8 mouse cellular contexts compared by ENCODE assay signal in the genomic region with DNA sequence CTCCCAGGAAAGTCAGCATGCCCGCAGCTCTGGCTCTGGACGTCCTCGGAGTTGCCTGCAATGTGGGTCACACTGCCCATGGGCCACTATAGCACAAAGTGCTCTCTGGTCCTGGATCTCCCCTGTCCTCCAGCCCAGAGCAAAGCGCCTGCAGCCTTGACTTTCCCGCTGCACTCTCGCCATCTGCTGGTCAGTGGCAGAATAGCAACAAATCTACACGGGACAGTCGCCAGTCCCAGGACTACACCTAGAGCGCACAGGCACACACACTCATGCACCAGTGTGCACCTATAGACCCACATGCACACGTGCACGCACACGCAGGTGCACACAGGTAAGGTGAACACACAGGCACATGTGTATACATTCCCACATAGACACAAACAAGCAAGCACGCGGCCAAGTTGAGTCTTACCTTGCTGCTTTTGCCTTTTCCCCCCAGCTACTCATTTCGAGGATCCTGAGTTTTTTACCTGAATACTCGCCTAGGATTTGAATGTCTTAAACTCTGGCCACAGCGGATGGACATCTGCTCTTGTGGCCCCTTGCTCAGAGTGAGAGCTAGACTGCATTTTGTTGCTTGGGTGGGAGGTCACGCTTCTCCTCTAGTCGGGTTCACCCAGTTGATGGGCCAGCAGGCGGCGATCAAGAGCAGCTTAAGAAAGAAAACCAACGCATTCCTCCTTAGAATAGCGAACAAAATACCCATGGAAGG. TPM values are rescaled to one million over a fixed set of nuclear protein-coding genes. Genes with fewer than 3 reads are reported as not detected.
A peak's percentile ranks its signal among the peaks of the same experiment; 100 is the strongest.
DNase-seq lines count a peak whose midpoint lies in the region; ATAC-seq lines count a peak whose summit lies in the region.

No protein-coding gene starts in this region.

- H3K9me3 ChIP-seq in hindbrain, embryonic 16.5 days (ENCODE audit: control insufficient read depth, low read length): no peaks in the 10 kb centered on the region

- no peak overlapping the region for H3K4me3 ChIP-seq in hindbrain, embryonic 16.5 days (ENCODE audit: low read length)

- ATAC-seq in hindbrain, embryonic 16.5 days: peak; percentile 79

- DNase-seq in WW6 (ENCODE audit: low read depth, low spot score): peak; percentile 55
- peak; percentile 92 to 96 for DNase-seq in cerebellum, postnatal 36 days
- DNase-seq in gastrocnemius, adult 8-10 months (ENCODE audit: low spot score in 2 of 2): peak; percentile 31 to 39
- peak; percentile 52 to 73 for DNase-seq in layer of hippocampus, postnatal 36 days
- DNase-seq in lung, postnatal 36 days: peak; percentile 74
- DNase-seq in right cerebral cortex, adult 18-20 months: peak; percentile 46
- peak; percentile 81 for DNase-seq in urinary bladder, postnatal 14 days (ENCODE audit: low spot score)

- peaks cover 6% of the 10 kb centered on the region for H3K4me1 ChIP-seq in hindbrain, embryonic 16.5 days (ENCODE audit: control insufficient read depth, insufficient read depth, low read depth, low read length)

- no peaks in the 10 kb centered on the region for H3K27me3 ChIP-seq in hindbrain, embryonic 16.5 days (replicated peaks; ENCODE audit: control insufficient read depth, insufficient read depth, low read length)

- peak overlapping the region; percentile 27 for H3K4me2 ChIP-seq in hindbrain, embryonic 16.5 days (ENCODE audit: low read length)

- 8% methylated on average over 23 of the region's 23 CpGs for WGBS in hindbrain, embryonic 16.5 days

- H3K9ac ChIP-seq in hindbrain, embryonic 16.5 days (ENCODE audit: low read depth, low read length): no peak overlapping the region

- H3K27ac ChIP-seq in hindbrain, embryonic 16.5 days (ENCODE audit: low read depth, low read length): no peak overlapping the region

- H3K36me3 ChIP-seq in hindbrain, embryonic 16.5 days (ENCODE audit: control insufficient read depth, insufficient read depth, low read length): no peaks in the 10 kb centered on the region

RNA-seq across cellular contexts. Expression of gene 4933402J07Rik, which starts 26.9 kb away (rescaled TPM):
- total RNA-seq in gastrocnemius, adult 8-10 months (2022): not detected
- polyA plus RNA-seq in hindbrain, embryonic 16.5 days (2015; fragmentation: Nextera tagmentation; extraction: Ambion mirVana): not detected in 2 replicates
- total RNA-seq in layer of hippocampus, postnatal 36 days (2021): not detected

Comparison
In these comparisons a context has a peak if more than half of its experiments do, and no peak if none do; other contexts are left out.
1. DNase-seq: peak in every context shown above with its lines; median percentile 94 in cerebellum, postnatal 36 days; 81 in urinary bladder, postnatal 14 days; 74 in lung, postnatal 36 days; 62 in layer of hippocampus, postnatal 36 days; 55 in WW6; 46 in right cerebral cortex, adult 18-20 months; 35 in gastrocnemius, adult 8-10 months.